Mouse (Mus musculus) E14TG2a.4 (cell line): ENCODE measurements at regions not wholly inside any gene's neighbourhood (a gene's known extent, or its start where the extent isn't known, plus 50 kb on each side); places are given as distances from the start of the nearest gene placed in this dataset.
A peak's percentile ranks its signal among the peaks of the same experiment; 100 is the strongest.

ENCODE experiments used
- H3K27me3 ChIP-seq: 2 replicates; pipeline ENCODE4 v1.6.1; 2014; ENCODE audit warnings: low read length, control low read depth; ENCODE audit not compliant: insufficient read depth
- H3K36me3 ChIP-seq: 2 replicates; pipeline ENCODE4 v1.6.1; 2014; ENCODE audit warnings: low read length, control low read depth; ENCODE audit not compliant: insufficient read depth
- H3K4me1 ChIP-seq: replicated peaks from 2 replicates; pipeline ENCODE4 v1.6.1; 2014; ENCODE audit warnings: low read depth, low read length, control low read depth
- H3K4me3 ChIP-seq: replicated peaks from 2 replicates; pipeline ENCODE4 v1.5.1; 2014; ENCODE audit warnings: mild to moderate bottlenecking, low read length
- H3K9me3 ChIP-seq: 2 replicates; pipeline ENCODE4 v1.6.1; 2014; ENCODE audit warnings: low read length, control low read depth
- CTCF ChIP-seq: conservative IDR thresholded peaks from 2 replicates; pipeline ENCODE4 v1.5.1; 2014; ENCODE audit warnings: low read length
- NANOG ChIP-seq: IDR thresholded peaks from 2 replicates; pipeline ENCODE4 v1.6.1; 2014; ENCODE audit warnings: borderline replicate concordance, low read length, mixed read lengths
- POU5F1 ChIP-seq: IDR thresholded peaks from 2 replicates; pipeline ENCODE4 v1.6.1; 2014; ENCODE audit warnings: low read length, borderline replicate concordance

GRCm38 (mm10) chr4:53227071-53227470, 67.4 kb upstream of the Abca1 start:
- H3K4me3 ChIP-seq = no peak overlapping the region
- H3K4me1 ChIP-seq = peaks cover 42% of the 10 kb centered on the region
- H3K9me3 ChIP-seq = peaks cover 8% of the 10 kb centered on the region; the same call in 1 of the 2 replicates
- no peaks in the 10 kb centered on the region for H3K36me3 ChIP-seq
- H3K27me3 ChIP-seq = no peaks in the 10 kb centered on the region
- TF ChIP-seq POU5F1 (no peak), CTCF (no peak), NANOG (no peak)

- Histone ChIP-seq H3K36me3 (no peaks in the 10 kb centered on the region), H3K9me3 (peaks cover 8% of the 10 kb centered on the region; the same call in 1 of the 2 replicates), H3K4me1 (peaks cover 43% of the 10 kb centered on the region), H3K27me3 (no peaks in the 10 kb centered on the region), H3K4me3 (no peak overlapping the region)
- TF ChIP-seq NANOG (no peak), CTCF (no peak), POU5F1 (no peak)
These were observed 66.7 kb upstream of the Abca1 start for GRCm38 (mm10) chr4:53226376-53226775.

- H3K4me1 ChIP-seq = peaks cover 60% of the 10 kb centered on the region
- peaks cover 2% of the 10 kb centered on the region; the same call in 1 of the 2 replicates for H3K27me3 ChIP-seq
- H3K4me3 ChIP-seq = no peak overlapping the region
- peaks cover 4% of the 10 kb centered on the region; the same call in 1 of the 2 replicates for H3K9me3 ChIP-seq
- no peaks in the 10 kb centered on the region for H3K36me3 ChIP-seq
- no peak for TF ChIP-seq NANOG
- TF ChIP-seq POU5F1 = no peak
- no peak for TF ChIP-seq CTCF
These were observed 63.7 kb upstream of the Abca1 start for GRCm38 (mm10) chr4:53223379-53223778.

GRCm38 (mm10) chr4:53220809-53221208, 61.1 kb upstream of the Abca1 start:
- H3K27me3 ChIP-seq = peaks cover 16% of the 10 kb centered on the region
- H3K36me3 ChIP-seq = no peaks in the 10 kb centered on the region
- no peaks in the 10 kb centered on the region for H3K9me3 ChIP-seq
- peaks cover 57% of the 10 kb centered on the region for H3K4me1 ChIP-seq
- TF ChIP-seq NANOG (no peak), POU5F1 (no peak), CTCF (no peak)
- H3K4me3 ChIP-seq = no peak overlapping the region

- H3K4me1 ChIP-seq = peaks cover 54% of the 10 kb centered on the region
- H3K9me3 ChIP-seq = no peaks in the 10 kb centered on the region
- TF ChIP-seq CTCF = no peak
- TF ChIP-seq POU5F1 = no peak
- TF ChIP-seq NANOG = no peak
These were observed 59.7 kb upstream of the Abca1 start for GRCm38 (mm10) chr4:53219351-53219750.

GRCm38 (mm10) chr4:53218752-53219151, 59.1 kb upstream of the Abca1 start:
- TF ChIP-seq CTCF (no peak), NANOG (no peak), POU5F1 (no peak)
- Histone ChIP-seq H3K4me3 (no peak overlapping the region), H3K27me3 (peaks cover 17% of the 10 kb centered on the region), H3K36me3 (no peaks in the 10 kb centered on the region), H3K4me1 (peaks cover 54% of the 10 kb centered on the region), H3K9me3 (no peaks in the 10 kb centered on the region)

More at GRCm38 (mm10) chr4:53219351-53219750, 59.7 kb upstream of the Abca1 start:
- no peaks in the 10 kb centered on the region for H3K36me3 ChIP-seq
- no peak overlapping the region for H3K4me3 ChIP-seq
- peaks cover 17% of the 10 kb centered on the region for H3K27me3 ChIP-seq

- Histone ChIP-seq H3K27me3 (peaks cover 17% of the 10 kb centered on the region), H3K9me3 (no peaks in the 10 kb centered on the region), H3K36me3 (no peaks in the 10 kb centered on the region), H3K4me1 (peaks cover 54% of the 10 kb centered on the region), H3K4me3 (peak overlapping the region; percentile 76)
- TF ChIP-seq CTCF (no peak), POU5F1 (no peak), NANOG (no peak)
These were observed 58.6 kb upstream of the Abca1 start for GRCm38 (mm10) chr4:53218291-53218640.

- peaks cover 49% of the 10 kb centered on the region for H3K4me1 ChIP-seq
- no peaks in the 10 kb centered on the region for H3K9me3 ChIP-seq
- H3K27me3 ChIP-seq = peaks cover 17% of the 10 kb centered on the region
- TF ChIP-seq NANOG = no peak
- TF ChIP-seq CTCF = no peak
- TF ChIP-seq POU5F1 = no peak
- no peaks in the 10 kb centered on the region for H3K36me3 ChIP-seq
- H3K4me3 ChIP-seq = peak overlapping the region; percentile 76
These were observed 58.1 kb upstream of the Abca1 start for GRCm38 (mm10) chr4:53217608-53218290.

GRCm38 (mm10) chr4:53212541-53212940, 52.8 kb upstream of the Abca1 start:
- TF ChIP-seq NANOG = no peak
- no peak for TF ChIP-seq POU5F1
- no peak for TF ChIP-seq CTCF
- no peaks in the 10 kb centered on the region for H3K36me3 ChIP-seq
- peaks cover 7% of the 10 kb centered on the region for H3K4me1 ChIP-seq
- H3K4me3 ChIP-seq = no peak overlapping the region
- H3K9me3 ChIP-seq = no peaks in the 10 kb centered on the region
- H3K27me3 ChIP-seq = peaks cover 18% of the 10 kb centered on the region
